Mouse (Mus musculus) hindbrain, embryonic 11.5 days (tissue): ENCODE measurements around the gene 1700029J07Rik. TPM values are rescaled to one million over a fixed set of nuclear protein-coding genes. Genes with fewer than 3 reads are reported as not detected.

ENCODE experiments used
- polyA plus RNA-seq: library from polyadenylated mRNA; unstranded; fragments of >200 nt; fragmentation: Nextera tagmentation; extraction: Ambion mirVana; gene quantifications from 2 replicates; pipeline ENCODE4 v1.2.1, GENCODE M21; 2014

1700029J07Rik gene
- polyA plus RNA-seq, 1 experiment from 2014 or later, result 3.9 TPM

Other genes starting within 250 kb of the 1700029J07Rik start
- gene Pdlim3, start 89.8 kb downstream of the 1700029J07Rik start, polyA plus RNA-seq, result 2.9 and 3.4 TPM in 2 replicates
- not detected in 2 replicates for gene Ccdc110, start 40.6 kb downstream of the 1700029J07Rik start, polyA plus RNA-seq
- gene Ufsp2, start 276 bp upstream of the 1700029J07Rik start, polyA plus RNA-seq, result 54.1 and 55.7 TPM in 2 replicates
- 0.36 and 0.38 TPM in 2 replicates for gene Lrp2bp, start 24.1 kb upstream of the 1700029J07Rik start, polyA plus RNA-seq
- gene Ankrd37, start 30.5 kb upstream of the 1700029J07Rik start, polyA plus RNA-seq, result 19.2 and 20.6 TPM in 2 replicates
- 18.5 and 21.9 TPM in 2 replicates for gene Cfap97, start 176.5 kb upstream of the 1700029J07Rik start, polyA plus RNA-seq
- 5.7 and 7.9 TPM in 2 replicates for gene Snx25, start 176.9 kb upstream of the 1700029J07Rik start, polyA plus RNA-seq
- 486 and 529 TPM in 2 replicates for gene Slc25a4, start 236.0 kb upstream of the 1700029J07Rik start, polyA plus RNA-seq